Mouse (Mus musculus): ENCODE measurements around the gene Swi5.

Gene Swi5

DNA sequence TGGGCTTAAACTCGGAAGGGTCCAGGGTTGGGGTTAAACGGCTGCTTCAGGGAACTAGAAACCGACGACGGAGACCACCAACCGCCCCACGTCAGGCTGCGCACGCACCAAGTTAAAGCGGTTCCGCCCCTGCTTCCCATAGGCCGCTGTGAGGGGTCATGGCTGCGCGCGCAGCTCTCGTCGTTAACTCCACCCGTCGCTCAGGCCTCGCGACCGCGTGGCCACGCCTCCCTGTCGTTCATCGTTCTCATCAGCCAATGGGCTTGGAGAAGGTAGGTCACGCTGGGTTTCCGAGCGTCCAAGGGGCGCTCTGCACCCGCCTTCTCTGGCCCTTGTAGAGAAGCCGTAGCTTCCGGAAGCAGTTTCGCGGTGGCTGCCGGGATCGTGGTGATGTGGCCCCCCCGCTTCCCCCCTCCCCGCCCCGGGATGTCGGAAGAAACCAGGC lies at the start of gene Swi5:
Swi5 (minus strand) TSS at position 153 of the 445 bp plus-strand sequence.
- peak; percentile 100 for DNase-seq (ENCODE audit: low spot score)

DNA sequence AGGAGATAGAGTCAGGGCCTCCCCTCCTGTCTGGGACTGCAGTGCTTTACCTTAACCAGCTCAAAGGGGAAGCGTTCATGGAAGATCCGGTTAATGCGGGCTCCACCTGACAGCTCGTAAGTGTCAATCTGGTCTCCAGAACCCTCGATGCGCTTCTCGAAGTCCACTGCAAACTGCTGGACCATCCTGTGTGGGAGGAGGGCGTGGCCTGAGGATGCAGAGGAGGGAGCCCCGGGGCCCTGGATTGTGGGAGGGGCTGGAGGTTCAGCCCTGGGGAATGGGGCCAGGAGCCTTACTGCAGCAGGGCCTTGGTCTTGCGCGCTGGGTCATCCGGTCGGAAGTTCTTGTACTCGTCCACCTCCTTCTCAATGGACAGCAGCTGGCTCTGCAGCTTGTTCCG lies 48.0 kb upstream of the Swi5 start:
- no peak for DNase-seq (ENCODE audit: low spot score)

- DNase-seq (ENCODE audit: low spot score), result no peak
These were observed 44.3 kb upstream of the Swi5 start for GRCm38 (mm10) chr2:32332159-32332558.

- DNase-seq (ENCODE audit: low spot score), result no peak
These were observed 41.7 kb upstream of the Swi5 start for GRCm38 (mm10) chr2:32329531-32329930.

DNA sequence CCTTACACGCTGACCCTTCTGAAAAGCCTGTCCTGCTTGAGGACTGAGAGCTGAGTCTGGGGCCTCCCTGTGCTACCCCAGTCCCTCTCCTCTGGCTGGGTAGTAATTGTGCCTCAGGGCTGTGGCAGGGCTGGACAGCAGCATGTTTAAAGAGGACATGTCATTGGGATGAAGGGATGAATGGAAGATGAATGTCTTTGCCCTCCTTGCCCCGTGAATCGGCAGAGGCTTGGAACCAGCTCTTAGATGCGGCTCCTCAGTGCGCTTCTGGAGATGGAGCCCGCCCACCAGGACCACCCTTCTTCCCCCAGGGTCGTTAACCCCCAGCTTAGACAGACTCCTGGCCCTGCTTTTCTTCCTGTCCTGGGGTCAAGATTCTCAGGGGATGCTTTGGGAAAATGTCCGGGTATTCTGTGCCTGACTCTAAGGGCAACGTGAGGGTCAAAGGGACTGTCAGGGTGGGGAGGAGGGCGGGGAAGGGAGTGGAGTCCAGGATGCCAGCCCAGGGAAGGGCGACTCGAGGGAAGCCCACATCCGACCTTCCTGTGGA lies 41.1 kb upstream of the Swi5 start:
- no peak for DNase-seq (ENCODE audit: low spot score)

GRCm38 (mm10) chr2:32327200-32327599 lies 39.3 kb upstream of the Swi5 start:
- no peak for DNase-seq (ENCODE audit: low spot score)

DNA sequence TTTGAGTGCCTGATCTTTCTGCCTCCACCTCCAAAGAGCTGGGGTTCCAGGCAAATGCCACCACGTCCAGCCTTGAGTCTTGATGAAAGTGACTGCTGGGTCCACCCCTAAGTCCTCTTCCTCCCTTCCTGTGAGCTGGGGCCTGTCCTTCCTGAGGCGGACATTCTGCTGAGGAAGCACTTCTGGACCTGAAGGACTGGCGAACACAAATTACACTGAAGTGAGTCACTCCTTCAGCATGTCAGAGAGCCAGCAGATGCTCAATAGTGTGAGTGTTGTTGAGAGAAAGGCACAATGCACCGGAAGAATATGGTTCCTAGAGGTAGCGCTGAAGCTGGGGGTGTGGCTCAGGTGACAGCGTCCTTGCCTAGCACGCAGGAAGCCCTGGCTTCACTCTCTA lies 37.5 kb upstream of the Swi5 start:
- DNase-seq (ENCODE audit: low spot score), result no peak

GRCm38 (mm10) chr2:32324322-32324721 lies 36.4 kb upstream of the Swi5 start:
- DNase-seq (ENCODE audit: low spot score), result no peak

- DNase-seq (ENCODE audit: low spot score), result no peak
These were observed 35.2 kb upstream of the Swi5 start for GRCm38 (mm10) chr2:32322754-32323741.

DNA sequence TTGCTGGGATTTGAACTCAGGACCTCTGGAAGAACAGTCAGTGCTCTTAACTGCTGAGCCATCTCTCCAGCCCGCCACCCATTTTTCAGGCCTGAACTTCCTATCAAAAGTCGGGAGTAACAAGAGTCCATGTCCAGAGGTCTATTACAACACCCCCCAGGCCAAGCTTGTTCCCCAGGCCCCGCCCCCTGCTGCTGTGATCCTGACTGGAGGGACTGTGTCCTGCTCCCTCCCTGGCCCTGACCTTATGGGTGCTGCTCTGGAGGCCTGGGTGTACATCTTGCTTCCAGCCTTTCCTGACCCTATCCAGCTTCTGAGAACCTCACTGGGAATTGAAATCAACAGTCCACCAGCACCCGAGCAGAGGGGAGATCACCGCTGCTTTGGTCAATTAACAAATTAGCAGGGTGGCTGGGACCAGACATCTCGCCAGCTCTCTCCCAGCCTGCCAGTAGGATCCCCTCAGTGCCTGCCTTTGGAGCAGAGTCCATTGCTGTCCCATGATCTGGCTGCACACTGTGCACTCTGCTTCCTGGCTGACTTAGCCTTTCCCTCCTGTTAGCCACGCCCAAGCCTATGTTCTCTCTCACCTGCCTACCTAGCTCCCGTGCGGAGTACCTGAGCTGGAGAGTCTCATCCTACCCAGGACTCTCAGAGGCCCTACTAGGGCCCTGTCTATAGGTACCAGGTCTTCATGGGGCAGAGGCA lies 33.9 kb upstream of the Swi5 start:
- no peak for DNase-seq (ENCODE audit: low spot score)

DNA sequence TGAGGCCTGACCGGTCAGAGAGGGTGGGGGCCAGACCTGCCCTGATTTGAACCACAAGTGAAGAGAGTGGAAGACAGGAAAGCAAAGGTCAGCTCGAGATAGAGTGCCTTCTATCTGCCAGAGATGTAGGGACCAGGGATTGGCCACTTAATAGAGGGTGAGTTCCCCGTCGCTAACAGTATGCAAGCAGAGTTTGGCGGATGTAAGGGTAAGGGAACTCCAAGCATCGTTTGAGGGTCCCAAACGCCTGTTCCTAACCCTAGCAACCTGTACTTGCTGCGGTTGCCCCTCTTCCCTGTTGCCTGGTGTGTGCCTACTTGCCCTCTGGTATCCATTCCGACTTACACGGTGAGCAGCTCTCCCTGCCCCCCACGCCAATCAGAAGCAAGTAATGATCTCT lies 32.8 kb upstream of the Swi5 start:
- DNase-seq (ENCODE audit: low spot score), result no peak

DNA sequence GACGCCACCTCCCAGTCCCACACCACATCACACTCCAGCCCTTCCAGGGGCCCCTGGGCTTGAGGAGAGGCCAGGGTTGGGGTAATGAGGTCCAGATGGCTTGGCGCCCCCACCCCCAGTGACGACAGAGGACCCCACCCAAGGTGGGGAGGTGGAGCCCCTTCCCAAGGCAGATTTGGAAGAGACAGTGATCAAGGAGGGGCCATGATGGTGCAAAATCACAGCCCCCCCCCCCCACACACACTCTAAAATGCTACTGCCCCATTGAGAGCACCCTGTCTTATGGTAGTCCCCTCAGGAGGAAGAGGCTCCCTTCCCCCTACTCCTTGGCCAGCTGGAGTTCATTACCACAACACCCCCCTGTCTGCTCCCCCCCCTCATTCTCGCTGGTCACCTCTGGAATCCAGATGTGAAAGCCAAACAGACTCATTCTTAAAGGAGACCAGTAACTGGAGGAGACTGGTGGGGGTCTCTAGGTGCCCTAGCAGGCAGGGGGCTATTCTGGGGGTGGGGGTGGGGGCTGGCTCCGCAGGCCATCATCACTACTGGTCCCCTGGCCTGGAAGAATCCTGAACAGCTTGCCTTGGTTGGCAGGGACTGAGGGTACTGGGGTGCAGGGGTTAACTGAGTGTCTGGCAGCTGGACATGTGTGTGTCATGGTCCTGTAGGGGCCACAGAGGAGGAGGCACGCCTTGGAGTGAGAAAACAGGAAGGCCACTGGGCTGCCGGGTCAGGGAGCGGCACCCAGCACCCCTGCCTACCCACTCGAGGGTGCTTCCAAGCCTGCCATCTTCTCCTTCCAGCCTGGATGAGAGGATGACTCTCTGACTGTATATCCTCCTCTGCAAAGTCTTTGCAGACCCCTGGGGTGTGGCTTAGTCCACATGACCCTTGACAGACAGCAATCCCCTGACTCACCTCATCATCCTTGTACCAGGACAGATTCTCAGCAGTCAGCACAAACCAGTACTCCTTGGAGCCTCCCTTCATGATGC lies 32.0 kb upstream of the Swi5 start:
- no peak for DNase-seq (ENCODE audit: low spot score)

DNA sequence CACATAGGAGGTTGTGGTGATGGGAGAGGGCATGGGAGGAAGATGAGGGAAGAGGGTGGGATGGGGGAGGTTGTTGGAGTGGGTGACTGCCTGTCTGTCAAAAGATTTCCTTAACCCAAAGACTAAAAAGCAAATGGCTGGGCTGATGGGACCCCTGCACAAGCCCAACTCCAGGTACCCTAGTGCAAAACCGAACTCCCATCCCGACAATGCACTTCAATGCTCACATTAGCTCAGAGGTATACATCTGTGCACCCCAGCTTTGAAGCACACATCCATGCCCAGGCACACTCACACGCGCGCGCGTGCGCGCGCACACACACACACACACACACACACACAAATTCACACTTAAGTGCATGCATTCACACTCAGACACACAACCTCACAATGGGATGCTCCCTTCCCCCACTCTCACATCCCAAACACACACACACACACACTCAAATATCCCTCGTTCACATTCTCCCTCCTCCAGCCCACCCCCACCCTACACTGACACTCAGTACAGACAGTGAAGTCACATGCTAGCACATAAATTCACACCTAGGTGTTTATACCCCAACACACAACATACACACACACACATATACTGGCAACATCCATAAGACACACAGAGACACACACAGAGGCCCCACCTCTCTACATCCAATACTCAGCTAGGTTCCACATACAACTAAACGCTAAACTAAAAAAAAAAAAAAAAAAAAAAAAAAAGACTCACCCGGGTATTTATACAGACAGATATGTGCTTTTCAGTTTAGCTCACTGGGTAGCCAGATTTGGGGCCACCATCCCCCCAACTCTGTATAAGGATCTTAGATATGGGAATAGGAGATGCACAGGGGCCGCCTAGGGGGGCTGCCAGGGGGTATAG lies 31.1 kb upstream of the Swi5 start:
- no peak for DNase-seq (ENCODE audit: low spot score)

DNA sequence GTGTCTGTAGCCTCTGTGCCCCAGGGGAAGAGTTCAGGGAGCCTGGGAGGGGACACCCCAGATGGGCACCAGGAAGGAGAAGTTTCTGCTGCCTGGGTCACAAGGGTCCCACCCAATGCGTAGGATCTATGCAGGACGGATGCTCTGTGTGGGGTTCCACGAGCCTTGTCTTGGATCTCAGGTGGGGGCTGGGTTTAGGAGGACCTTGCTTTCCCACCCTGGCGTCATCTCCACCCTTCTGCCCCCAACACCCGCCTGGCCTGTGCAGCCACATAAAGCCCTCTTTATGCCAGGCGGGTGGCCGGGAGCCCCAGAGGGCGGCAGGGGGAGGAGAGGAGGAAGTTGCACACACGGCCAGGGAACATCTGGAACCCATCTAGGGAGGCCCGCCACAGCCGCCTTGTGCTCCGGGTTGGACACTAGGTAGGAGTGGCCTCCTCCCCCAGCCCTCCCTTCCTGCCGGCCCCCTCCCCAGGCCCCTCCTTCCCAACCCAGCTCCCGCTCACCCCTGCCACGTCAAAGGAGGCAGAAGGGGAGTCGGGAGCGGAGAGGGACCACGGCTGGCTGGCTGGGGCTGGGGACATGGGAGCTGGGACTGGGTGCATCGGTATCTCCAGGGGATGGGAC lies 30.0 kb upstream of the Swi5 start:
- DNase-seq (ENCODE audit: low spot score), result no peak

DNA sequence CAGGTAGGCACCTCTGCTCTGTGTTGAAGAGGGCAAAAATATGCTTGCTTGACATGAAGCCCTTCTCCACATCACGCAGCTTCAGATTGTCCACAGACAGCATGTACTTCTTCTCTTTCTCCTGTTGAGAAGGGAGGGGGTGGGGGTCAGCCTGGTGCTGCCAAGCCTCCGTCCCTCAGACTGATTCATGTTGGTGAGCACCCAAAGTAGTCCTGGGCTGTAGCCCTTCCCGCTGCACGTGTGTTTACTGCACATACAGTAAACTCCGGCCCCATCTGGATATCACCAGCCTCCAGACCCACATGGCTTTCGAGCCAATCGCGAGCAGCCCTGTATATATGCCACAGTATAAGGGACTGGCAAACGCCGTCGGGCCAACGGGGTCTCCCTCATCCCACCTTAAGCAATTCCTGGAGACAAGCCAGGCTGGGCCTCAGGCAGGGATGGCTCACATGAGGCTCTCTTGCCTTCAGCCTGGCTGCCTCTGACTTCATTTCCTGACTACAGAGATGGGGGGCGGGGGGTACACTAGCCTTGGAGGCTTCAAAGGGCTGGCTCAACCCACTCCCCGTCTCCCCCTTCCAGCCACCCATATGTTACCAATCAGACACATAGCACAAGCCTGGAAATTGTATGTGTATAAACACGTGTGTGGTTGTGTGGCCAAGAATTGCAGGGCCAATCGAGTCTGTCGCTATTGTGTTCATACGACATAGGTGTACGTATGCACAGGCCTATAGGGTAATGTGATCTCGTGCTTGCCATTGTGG lies 29.2 kb upstream of the Swi5 start:
- no peak for DNase-seq (ENCODE audit: low spot score)

DNA sequence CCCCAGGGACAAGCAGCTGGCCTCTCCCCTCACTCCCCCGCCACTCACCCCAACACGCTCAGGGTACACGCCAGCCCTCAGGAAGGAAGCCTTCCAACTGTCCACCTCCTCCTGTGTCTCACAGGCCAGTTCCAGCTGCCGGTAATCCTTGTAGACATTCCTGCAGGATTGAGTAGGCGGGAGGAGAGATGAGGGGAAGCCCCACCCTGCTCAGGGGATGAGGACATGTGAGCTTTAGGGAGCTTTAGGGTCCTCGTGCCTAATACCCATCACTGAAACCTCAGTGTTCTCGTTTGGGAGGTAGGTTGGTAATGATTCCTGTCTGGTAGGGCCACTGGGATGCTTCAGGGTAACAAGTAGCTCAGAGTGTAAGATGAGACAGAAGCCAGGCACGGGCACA lies 27.9 kb upstream of the Swi5 start:
- no peak for DNase-seq (ENCODE audit: low spot score)

DNA sequence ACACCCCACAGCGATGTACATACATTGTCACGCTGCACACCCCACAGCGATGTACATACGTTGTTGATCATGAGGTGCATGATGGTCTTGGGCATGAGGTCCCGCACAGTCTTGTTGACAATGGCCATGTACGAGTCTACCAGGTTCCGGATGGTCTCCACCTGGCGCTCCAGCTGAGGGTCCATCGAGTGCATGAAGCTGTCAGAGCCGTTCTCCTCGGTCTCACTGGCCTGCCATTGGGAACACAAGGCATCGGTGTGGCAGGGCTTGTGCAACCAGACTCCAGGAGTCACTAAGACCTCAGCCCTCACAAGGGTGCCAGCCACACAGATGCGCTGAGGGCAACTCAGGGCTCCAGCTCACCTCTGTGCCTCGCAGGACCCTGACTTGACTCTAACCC lies 27.0 kb upstream of the Swi5 start:
- no peak for DNase-seq (ENCODE audit: low spot score)

DNA sequence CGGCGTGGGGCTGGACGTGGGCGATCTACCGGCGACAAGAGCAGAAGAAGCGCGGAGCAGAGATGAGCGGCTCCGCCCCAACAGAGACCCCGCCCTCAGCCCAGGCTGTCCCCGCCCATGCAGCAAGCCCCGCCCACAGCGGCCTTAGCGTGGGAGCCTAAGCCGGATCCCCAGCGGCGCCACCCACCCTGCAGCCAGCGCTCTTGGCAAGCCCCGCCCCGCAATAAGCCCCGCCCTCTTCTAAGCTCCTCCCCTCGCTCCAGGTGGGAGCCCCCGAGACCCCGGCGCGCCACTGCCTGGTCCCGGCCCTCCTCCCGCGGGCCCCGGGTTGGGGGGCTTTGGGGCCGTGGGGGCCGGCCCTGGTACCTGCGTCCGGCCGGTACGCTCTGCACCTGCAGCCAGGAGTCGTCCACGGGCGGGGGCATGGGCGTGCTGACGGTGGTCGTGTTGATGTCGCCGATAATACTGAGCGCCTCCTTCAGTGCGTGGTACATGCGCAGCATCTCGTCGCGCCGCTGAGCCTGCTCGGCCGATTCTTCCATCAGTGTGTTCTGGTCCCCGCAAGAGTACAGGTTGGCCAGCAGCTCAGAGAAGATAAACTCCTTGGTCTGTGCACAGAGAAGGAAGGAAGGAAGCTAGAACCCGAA lies 24.6 kb upstream of the Swi5 start:
- peak; percentile 79 for DNase-seq (ENCODE audit: low spot score)
